ENCODE assay signal across 19 mouse cellular contexts in the genomic region with DNA sequence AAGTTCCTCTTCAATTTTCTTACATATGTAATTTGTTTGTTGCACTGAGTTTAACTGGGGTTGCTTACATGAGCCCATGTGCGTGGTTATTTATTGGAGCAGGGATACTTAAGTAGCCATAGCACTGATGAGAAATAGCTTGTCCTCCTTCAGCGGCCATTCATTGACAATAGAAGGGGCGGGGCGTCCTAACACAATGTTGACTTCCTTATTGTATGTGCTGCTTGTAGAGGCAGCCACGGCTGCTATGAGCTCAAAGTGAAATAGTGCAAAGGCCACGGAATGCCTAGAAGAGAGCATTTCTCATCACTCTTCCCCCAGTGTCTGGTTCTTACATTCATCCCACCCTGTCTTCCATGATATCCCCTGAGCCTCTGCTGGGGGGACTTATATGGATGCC. TPM values are rescaled to one million over a fixed set of nuclear protein-coding genes. Genes with fewer than 3 reads are reported as not detected.
DNase-seq lines count a peak whose midpoint lies in the region; ATAC-seq and TF ChIP-seq lines count a peak whose summit lies in the region.
"Had no signal": no experiment of that assay in that cellular context is flagged by ENCODE, and none has a peak within 500 bp of the region (broad histone marks: within the 10 kb centered on the region; RNA-seq: fewer than 3 reads in every experiment).

No protein-coding gene starts in this region.

- no peaks in the 10 kb centered on the region for H3K9me3 ChIP-seq in midbrain, embryonic 11.5 days (ENCODE audit: control insufficient read depth, low read length)
- no peaks in the 10 kb centered on the region for H3K9me3 ChIP-seq in midbrain, embryonic 15.5 days
- H3K9me3 ChIP-seq in intestine, postnatal 0 days (ENCODE audit: control insufficient read depth): no peaks in the 10 kb centered on the region
- H3K9me3 ChIP-seq: embryonic facial prominence, embryonic 12.5 days; forebrain, embryonic 12.5 days; heart, embryonic 12.5 days; hindbrain, embryonic 15.5 days had no signal

- H3K9ac ChIP-seq in midbrain, embryonic 11.5 days (ENCODE audit: low read length): no peak overlapping the region
- no peak overlapping the region for H3K9ac ChIP-seq in midbrain, embryonic 15.5 days
- H3K9ac ChIP-seq in intestine, postnatal 0 days (ENCODE audit: low read depth, low read length): no peak overlapping the region
- H3K9ac ChIP-seq: embryonic facial prominence, embryonic 12.5 days; forebrain, embryonic 12.5 days; heart, embryonic 12.5 days; hindbrain, embryonic 15.5 days had no signal

- H3K27me3 ChIP-seq in midbrain, embryonic 11.5 days (ENCODE audit: control insufficient read depth, insufficient read depth, low read length): no peaks in the 10 kb centered on the region
- H3K27me3 ChIP-seq in midbrain, embryonic 15.5 days (replicated peaks): no peaks in the 10 kb centered on the region
- no peaks in the 10 kb centered on the region for H3K27me3 ChIP-seq in intestine, postnatal 0 days (replicated peaks; ENCODE audit: control insufficient read depth, insufficient read depth, low read length)
- H3K27me3 ChIP-seq: embryonic facial prominence, embryonic 12.5 days; forebrain, embryonic 12.5 days; heart, embryonic 12.5 days; hindbrain, embryonic 15.5 days had no signal

- H3K36me3 ChIP-seq in midbrain, embryonic 11.5 days (ENCODE audit: control insufficient read depth, insufficient read depth, low read length): no peaks in the 10 kb centered on the region
- H3K36me3 ChIP-seq in midbrain, embryonic 15.5 days (replicated peaks): no peaks in the 10 kb centered on the region
- H3K36me3 ChIP-seq in intestine, postnatal 0 days (ENCODE audit: control insufficient read depth, insufficient read depth): no peaks in the 10 kb centered on the region
- H3K36me3 ChIP-seq: embryonic facial prominence, embryonic 12.5 days; forebrain, embryonic 12.5 days; G1E; heart, embryonic 12.5 days; hindbrain, embryonic 15.5 days had no signal

- H3K4me1 ChIP-seq in midbrain, embryonic 11.5 days (ENCODE audit: control insufficient read depth, insufficient read depth, low read length): peaks cover 6% of the 10 kb centered on the region; the same call in 1 of the 2 replicates
- H3K4me1 ChIP-seq in midbrain, embryonic 15.5 days: peaks cover 7% of the 10 kb centered on the region
- no peaks in the 10 kb centered on the region for H3K4me1 ChIP-seq in intestine, postnatal 0 days (replicated peaks; ENCODE audit: control insufficient read depth, insufficient read depth, low read length)
- H3K4me1 ChIP-seq: heart, embryonic 12.5 days had no signal

- no peak overlapping the region for H3K4me3 ChIP-seq in midbrain, embryonic 11.5 days (ENCODE audit: low read depth, low read length)
- H3K4me3 ChIP-seq in midbrain, embryonic 15.5 days: no peak overlapping the region
- no peak overlapping the region for H3K4me3 ChIP-seq in intestine, postnatal 0 days (ENCODE audit: low read depth, low read length)
- H3K4me3 ChIP-seq: embryonic facial prominence, embryonic 12.5 days; forebrain, embryonic 12.5 days; gastrocnemius, adult 2 months; heart, embryonic 12.5 days; hindbrain, embryonic 15.5 days had no signal

- no peak overlapping the region for H3K27ac ChIP-seq in midbrain, embryonic 11.5 days (ENCODE audit: low read depth, low read length)
- H3K27ac ChIP-seq in midbrain, embryonic 15.5 days: no peak overlapping the region
- no peak overlapping the region for H3K27ac ChIP-seq in intestine, postnatal 0 days (ENCODE audit: low read depth, low read length)
- H3K27ac ChIP-seq: embryonic facial prominence, embryonic 12.5 days; forebrain, embryonic 12.5 days; gastrocnemius, adult 2 months; hindbrain, embryonic 15.5 days had no signal

- WGBS in midbrain, embryonic 11.5 days: 83% methylated on average over 6 of the region's 6 CpGs
- 79% methylated on average over 6 of the region's 6 CpGs for WGBS in midbrain, embryonic 15.5 days
- 44% methylated on average over 6 of the region's 6 CpGs for WGBS in intestine, postnatal 0 days

- TF ChIP-seq CTCF in intestine, postnatal 0 days (IDR thresholded peaks at IDR 0.05; ENCODE audit: low read depth): no peak

- no peak overlapping the region for H3K4me2 ChIP-seq in midbrain, embryonic 11.5 days
- no peak overlapping the region for H3K4me2 ChIP-seq in midbrain, embryonic 15.5 days
- no peak overlapping the region for H3K4me2 ChIP-seq in intestine, postnatal 0 days (replicated peaks; ENCODE audit: low read depth)
- H3K4me2 ChIP-seq: embryonic facial prominence, embryonic 12.5 days; forebrain, embryonic 12.5 days; heart, embryonic 12.5 days; hindbrain, embryonic 15.5 days had no signal

- peak; percentile 67 for DNase-seq in midbrain, embryonic 11.5 days (ENCODE audit: low spot score, missing footprints)
- DNase-seq in heart, postnatal 10 days: no peak
- DNase-seq: adrenal gland, postnatal 14 days; cerebellum, adult 2 months; cerebellum, postnatal 14 days; embryo, embryonic 11 days; gastrocnemius, adult 2 months; gastrocnemius, postnatal 25 days; heart, postnatal 36 days had no signal

- intact Hi-C loops in heart, postnatal 10 days (cut with DNase I): no loop called here

- ATAC-seq in midbrain, embryonic 11.5 days (ENCODE audit: low FRiP score): no peak
- ATAC-seq in midbrain, embryonic 15.5 days (replicated peaks): no peak
- peak; percentile 57; the same call in 1 of the 2 replicates for ATAC-seq in intestine, postnatal 0 days
- ATAC-seq in monocyte, adult 5-6 weeks (replicated peaks; ENCODE audit: insufficient number of reproducible peaks, low FRiP score, low TSS enrichment, poor library complexity, severe bottlenecking): peak; percentile 43; the same call in 1 of the 2 replicates
- no peak for ATAC-seq in inflammation-experienced regulatory T-cells, adult 6 months
- ATAC-seq: forebrain, embryonic 16.5 days had no signal

RNA-seq across cellular contexts. Expression of a gene that starts 42.0 kb away (rescaled TPM):
- polyA plus RNA-seq in midbrain, embryonic 11.5 days (2014; fragmentation: Nextera tagmentation; extraction: Ambion mirVana): 44.7 and 47.5 TPM in 2 replicates
- 40.3 and 44.4 TPM in 2 replicates for polyA plus RNA-seq in midbrain, embryonic 15.5 days (2015; fragmentation: Nextera tagmentation; extraction: Ambion mirVana)
- 29.5 and 30.1 TPM in 2 replicates for polyA plus RNA-seq in intestine, postnatal 0 days (2015; fragmentation: Nextera tagmentation; extraction: Ambion mirVana)
- total RNA-seq in monocyte, adult 5-6 weeks (2017): 595 to 720 TPM (median 610 TPM) in 3 replicates
- polyA plus RNA-seq in inflammation-experienced regulatory T-cells, adult 6 months (2017; shearing (Covaris generic)): 100 to 1,000 TPM; 133 to 334 (median 288) TPM
- 10 to 100 TPM; 55.0 to 81.0 TPM for total RNA-seq in heart, postnatal 10 days (2021)

Comparison
In these comparisons a context has a peak if more than half of its experiments do, and no peak if none do; other contexts are left out.
1. ATAC-seq: peak in intestine, postnatal 0 days (single experiment) and monocyte, adult 5-6 weeks (single experiment); none in midbrain, embryonic 11.5 days (single experiment), midbrain, embryonic 15.5 days (single experiment) and inflammation-experienced regulatory T-cells, adult 6 months (single experiment).